In the genomic region with DNA sequence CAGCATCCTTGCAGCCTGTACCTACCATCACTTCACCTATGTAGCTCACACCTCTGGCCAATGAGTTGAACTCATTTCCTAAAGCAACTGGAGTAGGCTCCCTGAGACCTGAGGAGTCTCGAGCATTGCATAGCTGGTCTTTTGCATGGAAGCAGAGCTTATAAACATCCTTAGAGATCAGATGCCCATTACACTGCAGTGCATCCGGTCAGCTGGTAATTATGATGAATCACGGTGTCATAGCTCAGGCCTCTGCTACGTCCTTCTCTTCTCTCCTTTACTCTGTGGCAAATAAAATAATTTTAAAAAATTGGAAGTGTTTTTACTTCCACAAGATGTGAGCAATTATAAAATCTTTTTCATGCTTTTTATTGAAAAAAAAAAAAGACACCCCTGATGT, we compare ENCODE assay signal across 18 mouse cellular contexts.
"Had no signal": no experiment of that assay in that cellular context is flagged by ENCODE, and none has a peak within 500 bp of the region (broad histone marks: within the 10 kb centered on the region; RNA-seq: fewer than 3 reads in every experiment).

No protein-coding gene starts in this region.

- H3K27me3 ChIP-seq: liver, embryonic 15.5 days; lung, embryonic 15.5 days; megakaryocyte, embryonic 14.5 days; midbrain, embryonic 12.5 days; neural tube, embryonic 12.5 days; stomach, embryonic 15.5 days had no signal

- H3K4me1 ChIP-seq: liver, embryonic 15.5 days; lung, embryonic 15.5 days; megakaryocyte, embryonic 14.5 days; midbrain, embryonic 12.5 days; neural tube, embryonic 12.5 days; stomach, embryonic 15.5 days had no signal

- H3K9ac ChIP-seq: liver, embryonic 15.5 days; liver, postnatal 0 days; lung, embryonic 15.5 days; midbrain, embryonic 12.5 days; neural tube, embryonic 12.5 days; stomach, embryonic 15.5 days had no signal

- H3K9me3 ChIP-seq: liver, embryonic 15.5 days; lung, embryonic 15.5 days; midbrain, embryonic 12.5 days; neural tube, embryonic 12.5 days; stomach, embryonic 15.5 days had no signal

- H3K4me3 ChIP-seq: liver, embryonic 15.5 days; lung, embryonic 15.5 days; megakaryocyte, embryonic 14.5 days; midbrain, embryonic 12.5 days; neural tube, embryonic 12.5 days; stomach, embryonic 15.5 days had no signal

- H3K4me2 ChIP-seq: liver, embryonic 15.5 days; lung, embryonic 15.5 days; midbrain, embryonic 12.5 days; neural tube, embryonic 12.5 days; stomach, embryonic 15.5 days had no signal

- H3K27ac ChIP-seq: liver, embryonic 15.5 days; lung, embryonic 15.5 days; macrophage; midbrain, embryonic 12.5 days; neural tube, embryonic 12.5 days; stomach, embryonic 15.5 days; stomach, postnatal 0 days had no signal

- DNase-seq: liver, postnatal 0 days; lung, postnatal 14 days; lung, postnatal 36 days; midbrain, embryonic 14.5 days; right cerebral cortex, postnatal 14 days; thymus, adult 2 months; thymus, postnatal 25 days; thymus, postnatal 4 days had no signal

- ATAC-seq: liver, postnatal 0 days; lung, postnatal 0 days; midbrain, embryonic 16.5 days had no signal

- H3K36me3 ChIP-seq: liver, embryonic 15.5 days; lung, embryonic 15.5 days; midbrain, embryonic 12.5 days; neural tube, embryonic 12.5 days; stomach, embryonic 15.5 days had no signal
